Mouse (Mus musculus): ENCODE data around the gene Emp3.

Emp3 gene

DNA sequence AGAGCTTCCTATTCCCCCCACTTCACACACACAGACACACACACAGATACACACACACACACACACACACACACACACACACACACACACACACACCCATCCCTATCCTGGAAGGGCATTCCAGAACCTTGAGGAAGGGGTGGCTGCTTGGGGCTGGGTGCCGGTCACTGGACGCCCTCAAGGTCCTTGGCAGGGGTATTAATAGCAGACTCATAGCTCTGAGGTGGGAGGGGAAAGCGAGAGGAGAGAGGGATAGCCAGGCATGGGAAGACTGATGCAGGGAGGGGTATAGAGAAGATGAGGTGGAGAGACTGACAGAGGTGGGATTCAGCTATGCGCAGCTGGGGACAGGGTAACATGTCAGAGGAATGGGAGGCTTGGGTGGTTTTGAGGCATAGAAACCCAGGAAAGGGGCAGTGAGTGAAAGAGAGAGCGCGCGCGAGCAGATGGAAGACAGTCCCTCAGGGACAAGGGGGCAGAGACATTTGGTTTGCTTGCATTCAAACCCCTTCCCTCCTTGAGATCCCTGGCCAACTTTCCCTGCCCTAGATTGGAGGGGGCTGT lies 52.0 kb downstream of the Emp3 start:
- DNase-seq (ENCODE audit: low spot score), result no peak

Data from testis, postnatal 10 days (tissue).